Mouse (Mus musculus): ENCODE results near the gene Fbxl7.

GRCm38 (mm10) chr15:26780557-26780956, 114.8 kb downstream of the Fbxl7 start:
- TF ChIP-seq CTCF (IDR thresholded peaks at IDR 0.05; ENCODE audit: low read depth) (no peak), EP300 (IDR thresholded peaks at IDR 0.05; ENCODE audit: low read depth) (no peak)

All from liver, postnatal 0 days (tissue).